Mouse (Mus musculus): ENCODE measurements around the gene Pck1. TPM values are rescaled to one million over a fixed set of nuclear protein-coding genes. Genes with fewer than 3 reads are reported as not detected.

Gene Pck1
- total and polyA plus RNA-seq, 3 experiments = 18.0 to 35.3 (median 20.5) TPM

GRCm38 (mm10) chr2:173145808-173146207 is 7.0 kb upstream of the Pck1 start:
- 59% methylated on average over 3 of the region's 3 CpGs for WGBS
- H3K36me3 ChIP-seq (ENCODE audit: control insufficient read depth, insufficient read depth, low read length) = no peaks in the 10 kb centered on the region
- H3K4me3 ChIP-seq = no peak overlapping the region
- DNase-seq = no peak
- H3K27ac ChIP-seq = no peak overlapping the region
- TF ChIP-seq POLR2A (IDR thresholded peaks at IDR 0.05; ENCODE audit: insufficient read depth, low read depth, low read length) (no peak), EP300 (IDR thresholded peaks at IDR 0.05; ENCODE audit: insufficient read depth, low read depth, low read length) (no peak), CTCF (IDR thresholded peaks at IDR 0.05) (no peak)
- H3K9ac ChIP-seq (ENCODE audit: low read depth, low read length) = no peak overlapping the region
- H3K27me3 ChIP-seq (ENCODE audit: control insufficient read depth, insufficient read depth, low read length) = no peaks in the 10 kb centered on the region
- intact Hi-C loops (cut with DNase I) = no loop called here
- no peaks in the 10 kb centered on the region for H3K79me2 ChIP-seq (replicated peaks; ENCODE audit: control insufficient read depth, insufficient read depth, low read length)
- H3K4me1 ChIP-seq (ENCODE audit: control insufficient read depth, insufficient read depth, low read length) = no peaks in the 10 kb centered on the region

GRCm38 (mm10) chr2:173146728-173147127 is 6.1 kb upstream of the Pck1 start:
- Histone ChIP-seq H3K79me2 (replicated peaks; ENCODE audit: control insufficient read depth, insufficient read depth, low read length) (no peaks in the 10 kb centered on the region), H3K9ac (ENCODE audit: low read depth, low read length) (no peak overlapping the region), H3K36me3 (ENCODE audit: control insufficient read depth, insufficient read depth, low read length) (no peaks in the 10 kb centered on the region), H3K4me1 (ENCODE audit: control insufficient read depth, insufficient read depth, low read length) (no peaks in the 10 kb centered on the region), H3K27ac (no peak overlapping the region), H3K4me3 (no peak overlapping the region), H3K27me3 (ENCODE audit: control insufficient read depth, insufficient read depth, low read length) (no peaks in the 10 kb centered on the region)
- no peak for DNase-seq
- TF ChIP-seq POLR2A (IDR thresholded peaks at IDR 0.05; ENCODE audit: insufficient read depth, low read depth, low read length) = no peak
- no peak for TF ChIP-seq CTCF (IDR thresholded peaks at IDR 0.05)
- TF ChIP-seq EP300 (IDR thresholded peaks at IDR 0.05; ENCODE audit: insufficient read depth, low read depth, low read length) = no peak
- intact Hi-C loops (cut with DNase I) = no loop called here
- WGBS = 78% methylated on average over 6 of the region's 6 CpGs

GRCm38 (mm10) chr2:173148001-173148400 is 4.8 kb upstream of the Pck1 start:
- no peak for DNase-seq
- H3K27ac ChIP-seq = no peak overlapping the region
- H3K4me3 ChIP-seq = no peak overlapping the region
- no peak for TF ChIP-seq EP300 (IDR thresholded peaks at IDR 0.05; ENCODE audit: insufficient read depth, low read depth, low read length)
- TF ChIP-seq POLR2A (IDR thresholded peaks at IDR 0.05; ENCODE audit: insufficient read depth, low read depth, low read length) = no peak
- TF ChIP-seq CTCF (IDR thresholded peaks at IDR 0.05) = no peak
- H3K9ac ChIP-seq (ENCODE audit: low read depth, low read length) = no peak overlapping the region
- 86% methylated on average over 5 of the region's 5 CpGs for WGBS
- intact Hi-C loops (cut with DNase I) = no loop called here
- no peaks in the 10 kb centered on the region for H3K27me3 ChIP-seq (ENCODE audit: control insufficient read depth, insufficient read depth, low read length)
- no peaks in the 10 kb centered on the region for H3K4me1 ChIP-seq (ENCODE audit: control insufficient read depth, insufficient read depth, low read length)
- no peaks in the 10 kb centered on the region for H3K36me3 ChIP-seq (ENCODE audit: control insufficient read depth, insufficient read depth, low read length)
- H3K79me2 ChIP-seq (replicated peaks; ENCODE audit: control insufficient read depth, insufficient read depth, low read length) = no peaks in the 10 kb centered on the region

- Histone ChIP-seq H3K4me3 (no peak overlapping the region), H3K4me1 (ENCODE audit: control insufficient read depth, insufficient read depth, low read length) (no peaks in the 10 kb centered on the region), H3K79me2 (replicated peaks; ENCODE audit: control insufficient read depth, insufficient read depth, low read length) (no peaks in the 10 kb centered on the region), H3K9ac (ENCODE audit: low read depth, low read length) (no peak overlapping the region), H3K36me3 (ENCODE audit: control insufficient read depth, insufficient read depth, low read length) (no peaks in the 10 kb centered on the region), H3K27me3 (ENCODE audit: control insufficient read depth, insufficient read depth, low read length) (no peaks in the 10 kb centered on the region), H3K27ac (no peak overlapping the region)
- DNase-seq = no peak
- 39% methylated on average over 5 of the region's 5 CpGs for WGBS
- TF ChIP-seq POLR2A (IDR thresholded peaks at IDR 0.05; ENCODE audit: insufficient read depth, low read depth, low read length) (no peak), CTCF (IDR thresholded peaks at IDR 0.05) (no peak), EP300 (IDR thresholded peaks at IDR 0.05; ENCODE audit: insufficient read depth, low read depth, low read length) (no peak)
- intact Hi-C loops (cut with DNase I) = no loop called here
These were observed 1.5 kb upstream of the Pck1 start for GRCm38 (mm10) chr2:173151352-173151751.

- H3K27ac ChIP-seq = no peak overlapping the region
These were observed 1.0 kb upstream of the Pck1 start for GRCm38 (mm10) chr2:173151784-173152284.

GRCm38 (mm10) chr2:173153266-173153665 is 418 bp downstream of the Pck1 start:
- Histone ChIP-seq H3K4me1 (ENCODE audit: control insufficient read depth, insufficient read depth, low read length) (no peaks in the 10 kb centered on the region), H3K4me3 (no peak overlapping the region), H3K27me3 (ENCODE audit: control insufficient read depth, insufficient read depth, low read length) (no peaks in the 10 kb centered on the region), H3K79me2 (replicated peaks; ENCODE audit: control insufficient read depth, insufficient read depth, low read length) (no peaks in the 10 kb centered on the region), H3K9ac (ENCODE audit: low read depth, low read length) (no peak overlapping the region), H3K36me3 (ENCODE audit: control insufficient read depth, insufficient read depth, low read length) (no peaks in the 10 kb centered on the region), H3K27ac (no peak overlapping the region)
- TF ChIP-seq CTCF (IDR thresholded peaks at IDR 0.05) (no peak), EP300 (IDR thresholded peaks at IDR 0.05; ENCODE audit: insufficient read depth, low read depth, low read length) (no peak), POLR2A (IDR thresholded peaks at IDR 0.05; ENCODE audit: insufficient read depth, low read depth, low read length) (no peak)
- 81% methylated on average over 10 of the region's 10 CpGs for WGBS
- intact Hi-C loops (cut with DNase I) = no loop called here
- no peak for DNase-seq

More at GRCm38 (mm10) chr2:173151784-173152284, 1.0 kb upstream of the Pck1 start:
- TF ChIP-seq EP300 (IDR thresholded peaks at IDR 0.05; ENCODE audit: insufficient read depth, low read depth, low read length) (no peak), POLR2A (IDR thresholded peaks at IDR 0.05; ENCODE audit: insufficient read depth, low read depth, low read length) (no peak), CTCF (IDR thresholded peaks at IDR 0.05) (no peak)
- no peaks in the 10 kb centered on the region for H3K4me1 ChIP-seq (ENCODE audit: control insufficient read depth, insufficient read depth, low read length)
- DNase-seq = no peak
- H3K79me2 ChIP-seq (replicated peaks; ENCODE audit: control insufficient read depth, insufficient read depth, low read length) = no peaks in the 10 kb centered on the region
- H3K27me3 ChIP-seq (ENCODE audit: control insufficient read depth, insufficient read depth, low read length) = no peaks in the 10 kb centered on the region
- no peak overlapping the region for H3K9ac ChIP-seq (ENCODE audit: low read depth, low read length)
- intact Hi-C loops (cut with DNase I) = no loop called here
- H3K36me3 ChIP-seq (ENCODE audit: control insufficient read depth, insufficient read depth, low read length) = no peaks in the 10 kb centered on the region
- H3K4me3 ChIP-seq = no peak overlapping the region
- WGBS = 83% methylated on average over 7 of the region's 7 CpGs

All from heart, adult 2 months (tissue).